Mouse (Mus musculus): ENCODE results near the gene Olfr1410. TPM values are rescaled to one million over a fixed set of nuclear protein-coding genes. Genes with fewer than 3 reads are reported as not detected.

The Olfr1410 gene
- polyA plus RNA-seq (2015; fragmentation: Nextera tagmentation; extraction: Ambion mirVana) = not detected in 2 replicates

GRCm38 (mm10) chr1:92605482-92605881 is at the start of gene Olfr1410:
Gene Olfr1410, plus strand, starts transcription at chr1:92605782.

GRCm38 (mm10) chr1:92571022-92571421 is 34.6 kb upstream of the Olfr1410 start, which contains the start of gene Olfr1413:
Gene Olfr1413, plus strand, starts transcription at chr1:92571322.

GRCm38 (mm10) chr1:92585479-92585878 is 20.1 kb upstream of the Olfr1410 start, which contains the start of gene Olfr1412:
Gene Olfr1412, plus strand, starts transcription at chr1:92585779.

GRCm38 (mm10) chr1:92594111-92594510 is 11.5 kb upstream of the Olfr1410 start, which contains the start of gene Olfr1411:
Gene Olfr1411, plus strand, starts transcription at chr1:92594411.

GRCm38 (mm10) chr1:92617488-92617887 is 11.9 kb downstream of the Olfr1410 start, which contains the start of gene Olfr12:
Gene Olfr12, plus strand, starts transcription at chr1:92617788.

GRCm38 (mm10) chr1:92641514-92642272 is 36.1 kb downstream of the Olfr1410 start, which contains the start of gene Cops9:
Gene Cops9, minus strand, starts transcription at chr1:92641985.

GRCm38 (mm10) chr1:92648673-92649072 is 43.1 kb downstream of the Olfr1410 start, which contains the start of gene Otos:
Gene Otos, minus strand, starts transcription at chr1:92648841.

Other genes with a start within 250 kb of the Olfr1410 start
- gene Ndufa10, start 131.9 kb upstream of the Olfr1410 start, polyA plus RNA-seq (2015; fragmentation: Nextera tagmentation; extraction: Ambion mirVana) = 167 and 169 TPM in 2 replicates
- gene Olfr1416, start 120.7 kb upstream of the Olfr1410 start, polyA plus RNA-seq (2015; fragmentation: Nextera tagmentation; extraction: Ambion mirVana) = not detected in 2 replicates
- gene Olfr1415, start 109.7 kb upstream of the Olfr1410 start, polyA plus RNA-seq (2015; fragmentation: Nextera tagmentation; extraction: Ambion mirVana) = not detected in 2 replicates
- 0.15 TPM in 1 of 2 replicates, not detected in the other for gene Olfr1414, start 87.1 kb upstream of the Olfr1410 start, polyA plus RNA-seq (2015; fragmentation: Nextera tagmentation; extraction: Ambion mirVana)
- gene Olfr1413, start 34.5 kb upstream of the Olfr1410 start, polyA plus RNA-seq (2015; fragmentation: Nextera tagmentation; extraction: Ambion mirVana) = not detected in 2 replicates
- gene Olfr1412, start 20.0 kb upstream of the Olfr1410 start, polyA plus RNA-seq (2015; fragmentation: Nextera tagmentation; extraction: Ambion mirVana) = not detected in 2 replicates
- not detected in 2 replicates for gene Olfr1411, start 11.4 kb upstream of the Olfr1410 start, polyA plus RNA-seq (2015; fragmentation: Nextera tagmentation; extraction: Ambion mirVana)
- gene Olfr12, start 12.0 kb downstream of the Olfr1410 start, polyA plus RNA-seq (2015; fragmentation: Nextera tagmentation; extraction: Ambion mirVana) = not detected in 2 replicates
- 286 and 318 TPM in 2 replicates for gene Cops9, start 36.2 kb downstream of the Olfr1410 start, polyA plus RNA-seq (2015; fragmentation: Nextera tagmentation; extraction: Ambion mirVana)
- 0.55 and 0.67 TPM in 2 replicates for gene Otos, start 43.1 kb downstream of the Olfr1410 start, polyA plus RNA-seq (2015; fragmentation: Nextera tagmentation; extraction: Ambion mirVana)
- gene Gpc1, start 225.9 kb downstream of the Olfr1410 start, polyA plus RNA-seq (2015; fragmentation: Nextera tagmentation; extraction: Ambion mirVana) = 9.5 and 13.5 TPM in 2 replicates

All from spleen, postnatal 0 days (tissue).